Mouse (Mus musculus) adrenal gland (tissue): ENCODE measurements around the gene Chrd.

Experiments used
- intact Hi-C: fragments of 180-260 bp; cut with DNase I; formaldehyde crosslinking; loops from one replicate; pipeline ENCODE4 v1.15.1; 2025

The Chrd gene

GRCm38 (mm10) chr16:20732251-20732924, 539 bp upstream of the Chrd start:
- intact Hi-C loops, result no loop called here

DNA sequence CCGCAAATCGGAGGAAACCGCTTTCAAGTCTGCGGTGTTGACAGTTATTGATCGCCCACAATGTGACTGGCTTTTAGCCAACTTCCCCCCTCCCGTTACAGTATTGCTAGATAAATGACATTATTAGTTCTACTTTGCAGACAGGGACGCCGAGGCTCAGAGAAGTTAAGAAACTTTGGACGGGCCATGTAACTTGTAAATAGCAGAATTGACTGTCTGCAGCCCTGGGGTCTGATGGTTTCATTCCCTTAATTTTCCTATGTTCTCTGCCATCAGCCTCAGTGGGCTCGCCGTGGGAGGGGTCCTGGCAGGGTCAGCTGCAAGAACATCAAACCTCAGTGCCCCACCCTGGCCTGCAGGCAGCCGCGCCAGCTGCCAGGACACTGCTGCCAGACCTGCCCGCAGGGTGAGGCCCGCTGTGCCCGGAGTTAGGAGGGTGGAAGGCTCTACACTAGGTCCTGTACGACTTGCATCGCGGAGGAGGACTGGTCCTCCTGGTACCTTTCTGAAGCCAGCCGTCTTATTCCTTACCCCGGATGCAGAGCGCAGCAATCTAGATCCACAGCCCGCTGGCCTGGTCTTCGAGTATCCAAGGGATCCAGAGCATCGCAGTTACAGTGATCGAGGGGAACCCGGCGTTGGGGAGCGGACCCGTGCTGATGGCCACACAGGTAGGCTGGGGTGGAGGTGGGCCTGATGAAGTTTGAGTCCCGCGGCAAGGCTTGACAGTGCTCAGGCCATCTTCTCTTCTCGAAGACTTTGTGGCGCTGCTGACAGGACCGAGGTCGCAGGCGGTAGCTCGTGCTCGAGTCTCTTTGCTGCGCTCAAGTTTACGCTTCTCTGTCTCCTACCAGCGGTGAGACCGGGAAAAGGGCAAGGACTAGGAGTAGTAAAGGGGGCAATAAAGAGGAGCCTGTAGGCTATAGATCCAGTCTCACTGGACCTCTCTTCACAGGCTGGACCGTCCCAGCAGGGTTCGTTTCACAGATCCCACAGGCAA, 1.1 kb downstream of the Chrd start, which contains the start of gene Thpo:
TSS of gene Thpo (minus strand) at position 781 of the 1,000 bp plus-strand sequence.
- intact Hi-C loops, result no loop called here

DNA sequence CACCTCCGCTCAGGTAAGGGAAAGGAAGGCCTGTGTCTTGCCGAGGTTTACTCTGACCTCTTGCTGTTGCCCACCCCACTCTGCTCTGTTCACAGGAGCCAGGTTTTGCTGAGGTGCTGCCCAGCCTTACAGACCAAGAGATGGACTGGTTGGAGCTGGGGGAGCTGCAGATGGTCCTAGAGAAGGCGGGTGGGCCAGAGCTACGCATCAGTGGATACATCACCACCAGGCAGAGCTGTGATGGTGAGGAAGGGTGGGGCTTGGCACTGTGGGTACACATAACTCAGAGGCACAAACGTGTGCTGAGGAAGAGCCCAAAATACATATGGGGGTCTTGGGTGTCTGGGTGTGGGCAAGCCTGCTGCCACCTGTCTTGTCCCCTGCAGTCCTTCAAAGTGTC, 2.7 kb downstream of the Chrd start:
- intact Hi-C loops, result no loop called here

GRCm38 (mm10) chr16:20736168-20736567, 3.2 kb downstream of the Chrd start:
- intact Hi-C loops, result no loop called here

DNA sequence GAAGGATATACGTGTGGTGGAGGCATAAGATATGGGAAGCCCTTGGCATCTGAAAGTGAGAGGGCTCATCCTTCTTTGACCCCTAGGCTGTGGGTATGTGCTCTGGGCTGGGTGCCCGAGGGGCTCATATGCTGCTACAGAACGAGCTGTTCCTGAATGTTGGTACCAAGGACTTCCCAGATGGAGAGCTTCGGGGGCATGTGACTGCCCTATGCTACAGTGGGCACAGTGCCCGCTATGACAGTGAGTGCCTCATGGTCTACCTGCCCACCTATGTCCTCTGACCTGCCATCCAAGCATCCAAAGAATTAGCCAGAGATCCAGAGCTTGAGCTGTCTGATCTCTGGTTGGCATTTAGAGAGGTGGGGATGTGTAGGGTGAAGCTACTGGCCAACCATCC, 3.9 kb downstream of the Chrd start:
- intact Hi-C loops, result no loop called here

GRCm38 (mm10) chr16:20739845-20740244, 6.9 kb downstream of the Chrd start:
- intact Hi-C loops, result no loop called here

- intact Hi-C loops, result no loop called here
Measured at GRCm38 (mm10) chr16:20746641-20747040, 13.7 kb downstream of the Chrd start.

DNA sequence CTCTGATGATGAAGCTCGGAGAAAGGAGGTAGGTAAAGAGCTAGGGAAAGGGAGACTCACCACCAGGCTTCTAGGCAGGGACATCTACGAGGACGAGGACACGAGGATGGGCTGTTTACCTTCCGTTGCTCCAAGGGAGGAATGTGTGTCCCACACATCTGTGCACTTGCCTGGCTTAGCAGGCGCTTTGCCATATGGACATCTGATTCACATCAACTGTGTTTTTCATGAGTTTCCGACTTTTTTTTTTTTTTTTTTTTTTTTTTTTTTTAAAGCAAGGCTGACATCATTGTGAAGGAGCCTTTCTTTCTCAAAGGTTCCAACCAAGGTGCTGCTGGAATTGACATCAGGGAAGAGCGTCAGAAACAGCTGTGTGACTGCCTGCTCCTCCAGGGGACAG, 17.6 kb downstream of the Chrd start:
- intact Hi-C loops, result no loop called here

GRCm38 (mm10) chr16:20756052-20756451, 23.1 kb downstream of the Chrd start:
- intact Hi-C loops, result no loop called here

- intact Hi-C loops, result no loop called here
Measured at GRCm38 (mm10) chr16:20757385-20757784, 24.5 kb downstream of the Chrd start.

- intact Hi-C loops, result loop anchor here (2.0 kb wide), 1 partner anchor 37 kb away; no protein-coding TSS in a partner anchor
Measured at GRCm38 (mm10) chr16:20761681-20762080, 28.8 kb downstream of the Chrd start.

DNA sequence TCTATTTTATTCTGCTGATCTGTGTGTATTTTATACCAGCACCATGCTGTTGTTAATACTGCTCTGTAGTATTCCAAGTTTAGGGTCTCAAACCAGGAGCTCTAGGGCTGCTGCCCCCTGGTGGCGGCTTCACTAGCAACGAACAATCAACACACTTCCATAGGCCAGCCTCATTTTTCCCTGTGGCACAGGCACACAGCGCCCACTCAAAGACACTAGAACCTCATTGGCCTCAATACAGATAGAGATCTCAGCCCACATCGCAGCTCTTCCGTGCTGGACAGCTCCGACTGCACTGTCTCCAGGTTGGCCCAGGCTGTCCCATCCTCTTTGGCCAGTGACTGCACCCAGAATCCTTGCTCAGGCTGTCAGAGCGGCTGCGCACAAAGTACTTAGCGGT, 32.3 kb downstream of the Chrd start:
- intact Hi-C loops, result loop anchor here (5.0 kb wide), 1 partner anchor 268 kb away; the partner anchor contains the start of gene Eif2b5

- intact Hi-C loops, result no loop called here
Measured at GRCm38 (mm10) chr16:20775021-20775420, 42.1 kb downstream of the Chrd start.

DNA sequence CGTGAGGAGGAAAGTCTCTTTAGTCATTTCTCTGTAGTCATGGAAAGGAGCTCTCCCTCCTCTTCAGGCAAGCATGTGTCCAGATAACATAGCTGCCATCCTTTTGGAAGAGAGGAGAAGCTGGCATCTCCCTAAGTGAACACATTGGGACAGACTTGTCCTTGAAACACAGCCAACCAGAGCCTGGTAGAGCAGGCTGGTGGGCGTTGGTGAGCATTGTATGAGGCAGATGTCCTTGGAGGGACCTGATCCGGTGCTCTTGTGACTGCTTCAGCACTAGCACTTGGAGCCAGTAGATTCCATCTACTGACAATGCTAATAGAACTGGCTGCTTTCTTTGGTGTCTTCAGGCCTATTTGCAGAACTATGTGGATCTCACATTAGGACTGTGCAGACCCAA, 46.9 kb downstream of the Chrd start:
- intact Hi-C loops, result no loop called here

GRCm38 (mm10) chr16:20781101-20781630, 48.2 kb downstream of the Chrd start:
- intact Hi-C loops, result no loop called here

DNA sequence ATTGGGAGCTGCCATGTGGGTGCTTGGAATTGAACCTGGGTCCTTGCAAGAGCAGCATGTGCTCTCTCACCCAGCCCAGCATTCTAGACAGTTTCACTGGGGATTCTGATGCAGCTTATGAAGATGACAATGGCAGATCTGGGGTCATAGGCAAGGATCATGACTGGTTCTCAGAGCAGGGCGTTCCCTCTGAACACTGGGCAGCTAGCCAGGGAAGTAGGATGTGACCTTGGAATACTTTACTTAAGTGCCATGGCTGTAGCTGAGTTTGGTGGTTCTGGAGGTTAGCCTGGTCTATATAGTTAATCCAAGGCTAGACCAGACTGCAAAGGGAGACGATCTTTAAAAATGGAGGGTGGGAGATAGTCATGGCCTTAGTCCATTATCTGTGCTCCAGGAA, 51.0 kb downstream of the Chrd start:
- intact Hi-C loops, result no loop called here

DNA sequence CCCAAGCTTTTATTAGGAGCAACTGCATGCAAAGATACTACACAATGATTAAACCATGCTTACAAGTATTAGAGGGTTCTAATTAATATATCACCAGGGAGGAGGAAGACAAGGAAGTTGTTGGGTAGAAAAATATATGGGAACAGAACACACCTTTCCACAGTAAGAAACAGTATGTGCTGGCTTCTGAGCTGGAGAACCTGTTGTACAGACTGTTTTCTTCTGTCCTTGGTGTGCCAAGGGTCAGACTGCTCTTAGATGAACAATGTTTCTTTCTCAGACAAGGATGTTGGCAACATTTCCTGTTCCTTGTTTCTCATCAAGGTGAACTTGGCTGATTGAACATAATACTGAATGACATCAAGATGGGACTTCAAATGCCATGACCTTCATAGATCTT, 51.8 kb downstream of the Chrd start:
- intact Hi-C loops, result no loop called here

GRCm38 (mm10) chr16:20786556-20786955, 53.6 kb downstream of the Chrd start:
- intact Hi-C loops, result no loop called here

DNA sequence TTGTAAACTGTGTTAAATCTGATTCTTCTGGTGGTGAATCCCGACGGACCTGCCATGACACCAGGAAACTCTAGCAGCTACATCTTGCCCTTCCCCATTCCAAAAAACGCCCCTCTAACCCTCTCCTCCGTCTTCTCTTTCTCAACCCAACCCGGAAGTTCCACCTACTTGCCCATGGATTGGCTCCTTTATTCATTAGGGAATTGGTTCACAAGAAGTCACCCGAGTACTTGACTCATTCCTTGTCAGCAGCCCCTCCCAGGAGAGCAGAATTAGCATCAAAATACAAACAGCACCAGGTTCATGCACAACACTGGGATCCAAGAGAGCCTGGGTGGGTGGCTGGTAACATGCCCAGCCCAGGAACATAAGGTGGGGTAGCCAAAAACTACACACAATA, 58.9 kb downstream of the Chrd start:
- intact Hi-C loops, result no loop called here
